Mouse (Mus musculus) hindbrain, embryonic 14.5 days (tissue): ENCODE results near the gene Myo18b. TPM values are rescaled to one million over a fixed set of nuclear protein-coding genes. Genes with fewer than 3 reads are reported as not detected.

Experiments used
- ATAC-seq: fragments of 200-750 bp; cut with Nextera tagmentation; 2 replicates; pipeline ENCODE4 v1.8.0; 2017; ENCODE audit warnings: moderate number of reproducible peaks, mild to moderate bottlenecking, moderate TSS enrichment, moderate library complexity; ENCODE audit not compliant: low FRiP score
- DNase-seq: peaks from one replicate; pipeline ENCODE4 v3.0.0-alpha.2; 2015; ENCODE audit warnings: low spot score
- H3K27ac ChIP-seq: fragments of 300-500 bp; sonication (generic); 2 replicates; pipeline ENCODE4 v1.5.1; 2014; ENCODE audit warnings: mild to moderate bottlenecking, moderate library complexity
- H3K27me3 ChIP-seq: fragments of 300-500 bp; sonication (generic); 2 replicates; pipeline ENCODE4 v1.6.1; 2014; ENCODE audit warnings: mild to moderate bottlenecking, low read length, mixed read lengths; ENCODE audit not compliant: control insufficient read depth, insufficient read depth
- H3K36me3 ChIP-seq: fragments of 300-500 bp; sonication (generic); replicated peaks from 2 replicates; pipeline ENCODE4 v1.6.1; 2014; ENCODE audit not compliant: control insufficient read depth, insufficient read depth
- H3K4me1 ChIP-seq: fragments of 300-500 bp; sonication (generic); replicated peaks from 2 replicates; pipeline ENCODE4 v1.6.1; 2014; ENCODE audit warnings: antibody characterized with exemption, low read length, mixed read lengths; ENCODE audit not compliant: control insufficient read depth, insufficient read depth
- H3K4me2 ChIP-seq: fragments of 300-500 bp; sonication (generic); replicated peaks from 2 replicates; pipeline ENCODE4 v1.6.1; 2014; ENCODE audit warnings: mild to moderate bottlenecking, moderate library complexity
- H3K4me3 ChIP-seq: fragments of 300-500 bp; sonication (generic); replicated peaks from 2 replicates; pipeline ENCODE4 v1.5.1; 2014; ENCODE audit warnings: mild to moderate bottlenecking, low read length
- H3K9ac ChIP-seq: fragments of 300-500 bp; sonication (generic); 2 replicates; pipeline ENCODE4 v1.6.1; 2014
- H3K9me3 ChIP-seq: fragments of 300-500 bp; sonication (generic); 2 replicates; pipeline ENCODE4 v1.6.1; 2016; ENCODE audit warnings: low read length; ENCODE audit not compliant: control insufficient read depth
- WGBS: fragments of 180-500 bp; shearing (Covaris S2); extraction: QIAGEN DNeasy Blood & Tissue Kit; methylation state at CpG from one replicate; pipeline ENCODE4 v1.1.7; 2014; 5-methylcytosine and 5-hydroxymethylcytosine counted together
- polyA plus RNA-seq: library from polyadenylated mRNA; unstranded; fragments of >200 nt; fragmentation: Nextera tagmentation; extraction: Ambion mirVana; gene quantifications from 2 replicates; pipeline ENCODE4 v1.2.1, GENCODE M21; 2014

The Myo18b gene
- polyA plus RNA-seq, 1 experiment from 2014 or later, result 1.4 TPM

DNA sequence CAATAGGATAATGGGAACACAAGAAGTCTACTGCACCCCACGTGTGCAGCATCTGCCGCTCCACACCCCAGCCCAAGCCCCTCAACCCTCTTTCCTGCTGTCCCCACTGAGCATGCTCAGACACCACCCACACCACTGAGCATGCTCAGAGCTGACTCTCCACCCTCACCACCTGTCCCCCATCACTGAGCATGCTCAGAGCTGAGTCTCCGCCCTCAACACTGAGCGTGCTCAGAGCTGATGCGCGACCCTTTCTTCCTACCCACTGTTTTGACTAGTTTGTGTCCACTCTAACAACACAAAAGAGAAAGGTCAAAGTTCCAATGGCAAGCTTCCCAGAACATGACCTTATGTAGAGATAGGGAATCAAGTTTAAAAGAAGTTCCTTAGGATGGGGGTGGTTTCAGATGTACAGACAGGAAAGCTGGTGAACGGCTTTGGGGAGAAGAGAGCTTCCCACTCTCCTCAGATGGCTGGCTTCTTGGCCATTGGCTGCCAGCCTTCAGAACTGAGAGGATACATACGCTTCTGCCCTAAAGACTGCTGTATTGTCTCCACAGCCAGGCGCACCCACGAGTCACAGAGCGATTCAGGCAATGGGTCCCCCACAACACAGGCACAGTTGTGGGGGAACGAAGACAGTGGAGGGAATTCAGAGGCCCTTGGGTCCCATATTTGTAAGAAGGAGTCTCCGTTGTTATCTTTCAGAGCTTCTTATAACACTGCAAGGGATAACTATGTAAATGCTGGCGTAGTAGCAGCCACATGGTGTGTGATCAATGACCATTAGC is 209.7 kb downstream of the Myo18b start:
- no peak overlapping the region for H3K4me2 ChIP-seq
- DNase-seq (no peak), ATAC-seq (0 out of 2 replicates have a peak, but pooled peaks have one; percentile 34)
- H3K36me3 ChIP-seq, result no peaks in the 10 kb centered on the region
- H3K27me3 ChIP-seq, result no peaks in the 10 kb centered on the region
- no peaks in the 10 kb centered on the region for H3K9me3 ChIP-seq
- H3K4me1 ChIP-seq, result no peaks in the 10 kb centered on the region
- H3K4me3 ChIP-seq, result no peak overlapping the region
- H3K9ac ChIP-seq, result no peak overlapping the region
- 55% methylated on average over 14 of the region's 14 CpGs for WGBS
- H3K27ac ChIP-seq, result 0 out of 2 replicates have a peak overlapping the region, but pooled peaks have one; percentile 6

DNA sequence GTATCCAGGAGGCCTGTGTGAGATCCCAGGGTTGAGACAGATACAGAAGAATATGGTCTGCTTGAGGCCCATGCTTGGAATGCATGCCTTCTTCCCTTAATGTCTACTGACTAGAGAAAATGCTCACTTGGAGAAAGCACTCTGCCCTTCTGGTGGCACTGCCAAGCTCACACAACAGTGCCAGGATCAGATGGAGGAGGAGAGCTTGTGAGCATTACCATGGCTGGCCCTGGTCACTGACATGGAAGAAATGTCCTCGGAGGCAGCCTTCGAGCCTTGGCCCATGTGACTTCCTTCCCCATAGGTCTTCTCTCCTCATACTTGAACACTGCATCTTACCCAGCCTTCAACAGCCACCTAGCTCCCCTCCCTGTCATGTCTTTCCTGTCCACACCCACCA is 216.9 kb downstream of the Myo18b start:
- Histone ChIP-seq H3K4me3 (no peak overlapping the region), H3K36me3 (no peaks in the 10 kb centered on the region), H3K4me2 (no peak overlapping the region), H3K27ac (no peak overlapping the region), H3K9me3 (no peaks in the 10 kb centered on the region), H3K9ac (no peak overlapping the region), H3K27me3 (no peaks in the 10 kb centered on the region), H3K4me1 (peaks cover 14% of the 10 kb centered on the region)
- ATAC-seq, result no peak
- 95% methylated on average over 2 of the region's 2 CpGs for WGBS
- no peak for DNase-seq

DNA sequence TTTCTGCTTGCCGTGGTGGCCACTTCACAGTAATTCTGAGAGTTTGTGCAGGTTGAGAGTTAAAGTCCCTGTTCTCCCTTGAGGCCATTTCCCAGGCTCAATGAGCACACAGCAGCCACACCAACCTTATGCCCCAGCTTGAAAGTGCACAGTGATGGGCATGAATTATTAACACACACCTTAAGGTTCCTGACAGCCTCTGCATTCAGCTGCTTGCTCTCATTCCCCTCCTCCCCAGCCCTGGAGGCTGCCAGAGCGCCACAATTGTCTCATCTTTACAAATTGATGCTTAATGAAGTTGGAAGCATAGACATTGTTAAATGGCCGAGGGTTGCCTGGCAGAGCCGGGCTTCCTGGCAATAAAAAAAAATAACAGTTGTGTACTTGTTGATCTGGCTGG is 218.0 kb downstream of the Myo18b start:
- Histone ChIP-seq H3K9me3 (no peaks in the 10 kb centered on the region), H3K27ac (no peak overlapping the region), H3K9ac (no peak overlapping the region), H3K4me1 (peaks cover 14% of the 10 kb centered on the region), H3K4me2 (no peak overlapping the region), H3K27me3 (no peaks in the 10 kb centered on the region), H3K4me3 (no peak overlapping the region), H3K36me3 (no peaks in the 10 kb centered on the region)
- DNase-seq (no peak), ATAC-seq (no peak; the same call in 1 of the 2 replicates)
- WGBS, result 21% methylated on average over 4 of the region's 4 CpGs

DNA sequence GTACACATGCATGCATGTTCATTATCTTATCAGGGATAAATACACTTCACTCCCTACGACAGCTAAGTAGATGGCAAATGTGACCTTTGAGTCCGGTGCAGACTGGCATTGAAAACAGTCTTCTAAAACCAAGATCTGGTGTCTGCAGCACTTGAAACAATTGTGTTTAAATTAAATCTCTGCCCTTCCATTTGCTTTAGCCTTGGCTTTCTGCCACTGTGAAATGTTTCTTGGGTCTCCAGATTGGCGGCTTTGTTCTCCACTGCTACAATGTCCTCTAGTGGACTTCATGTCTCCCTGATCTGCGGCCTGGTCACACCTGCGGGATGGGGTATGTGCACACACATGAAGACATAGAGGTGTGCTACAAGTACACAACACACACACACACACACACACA is 221.4 kb downstream of the Myo18b start:
- no peak for DNase-seq
- Histone ChIP-seq H3K9me3 (no peaks in the 10 kb centered on the region), H3K9ac (no peak overlapping the region), H3K4me2 (no peak overlapping the region), H3K4me1 (peaks cover 14% of the 10 kb centered on the region), H3K27ac (no peak overlapping the region), H3K27me3 (no peaks in the 10 kb centered on the region), H3K4me3 (no peak overlapping the region), H3K36me3 (no peaks in the 10 kb centered on the region)
- no peak for ATAC-seq
- 81% methylated on average over 5 of the region's 5 CpGs for WGBS

DNA sequence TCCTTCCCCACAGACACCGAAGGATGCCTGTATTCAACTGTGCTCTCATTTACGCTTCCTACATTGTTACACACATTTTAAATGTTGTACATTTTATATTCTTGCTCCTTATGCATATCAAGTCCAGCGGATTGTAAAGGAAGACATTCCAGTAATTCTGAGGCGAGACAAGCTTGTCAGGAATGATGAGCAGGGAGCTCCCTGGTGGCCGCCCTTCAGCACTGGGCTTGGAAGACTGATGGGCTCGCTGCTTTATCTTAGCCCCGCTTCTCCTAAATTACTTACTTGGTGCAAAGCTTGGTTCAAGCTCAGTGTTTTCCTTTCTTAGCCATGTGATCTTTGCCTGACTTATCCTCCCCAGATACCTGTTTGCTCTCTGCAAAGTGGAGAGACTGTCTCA is 223.7 kb downstream of the Myo18b start:
- H3K27me3 ChIP-seq, result no peaks in the 10 kb centered on the region
- H3K36me3 ChIP-seq, result no peaks in the 10 kb centered on the region
- H3K4me1 ChIP-seq, result peaks cover 8% of the 10 kb centered on the region
- H3K27ac ChIP-seq, result peak overlapping the region; percentile 5; the same call in 1 of the 2 replicates
- DNase-seq (no peak), ATAC-seq (no peak)
- H3K9me3 ChIP-seq, result no peaks in the 10 kb centered on the region
- no peak overlapping the region for H3K9ac ChIP-seq
- no peak overlapping the region for H3K4me3 ChIP-seq
- no peak overlapping the region for H3K4me2 ChIP-seq
- 43% methylated on average over 7 of the region's 7 CpGs for WGBS

DNA sequence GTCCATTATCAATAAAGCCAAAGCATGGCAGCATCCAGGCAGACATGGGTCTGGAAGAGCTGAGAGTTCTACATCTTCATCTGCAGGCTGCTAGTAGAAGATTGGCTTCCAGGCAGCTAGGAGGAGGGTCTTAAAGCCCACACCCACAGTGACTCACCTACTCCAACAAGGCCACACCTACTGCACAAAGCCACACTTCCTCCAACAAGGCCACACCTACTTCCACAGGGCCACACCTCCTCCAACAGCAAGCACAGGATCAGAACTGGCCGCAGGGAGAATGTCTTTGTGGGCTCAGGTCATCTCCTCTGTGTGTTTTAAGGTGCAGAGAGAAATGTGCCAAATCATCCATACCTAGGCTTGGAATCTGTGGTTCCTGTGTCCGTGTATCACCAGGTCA is 224.2 kb downstream of the Myo18b start:
- no peak overlapping the region for H3K9ac ChIP-seq
- no peak overlapping the region for H3K4me3 ChIP-seq

DNA sequence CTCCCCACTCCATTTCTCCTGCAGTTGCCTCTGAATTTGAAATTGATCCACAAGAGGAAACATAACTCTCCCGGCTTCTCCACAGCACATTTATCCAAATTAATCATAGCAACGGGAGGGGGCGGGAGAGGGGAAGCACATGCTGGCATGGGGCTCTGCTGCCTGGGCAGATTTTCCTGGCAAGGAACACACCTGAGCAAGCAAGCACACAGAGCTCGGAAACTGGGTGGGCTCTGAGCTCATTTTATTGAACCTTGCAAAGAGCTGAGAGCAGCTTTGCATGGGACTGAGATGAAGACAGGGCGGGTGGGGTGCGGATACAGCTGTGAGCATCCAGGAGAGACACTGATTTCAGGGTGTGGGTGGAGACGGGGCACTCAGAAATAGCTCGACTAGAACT is 229.0 kb downstream of the Myo18b start:
- ATAC-seq, result no peak
- Histone ChIP-seq H3K4me3 (no peak overlapping the region), H3K9me3 (no peaks in the 10 kb centered on the region), H3K4me2 (no peak overlapping the region), H3K4me1 (peaks cover 21% of the 10 kb centered on the region), H3K36me3 (no peaks in the 10 kb centered on the region), H3K27me3 (no peaks in the 10 kb centered on the region), H3K27ac (no peak overlapping the region), H3K9ac (0 out of 2 replicates have a peak overlapping the region, but pooled peaks have one; percentile 24)
- no peak for DNase-seq
- WGBS, result 72% methylated on average over 8 of the region's 8 CpGs

More for the DNA sequence above, 224.2 kb downstream of the Myo18b start:
- WGBS, result 53% methylated on average over 2 of the region's 2 CpGs
- ATAC-seq (no peak), DNase-seq (no peak)
- H3K27ac ChIP-seq, result peak overlapping the region; percentile 5; the same call in 1 of the 2 replicates
- H3K4me1 ChIP-seq, result peaks cover 13% of the 10 kb centered on the region
- H3K9me3 ChIP-seq, result no peaks in the 10 kb centered on the region
- H3K36me3 ChIP-seq, result no peaks in the 10 kb centered on the region
- no peak overlapping the region for H3K4me2 ChIP-seq
- H3K27me3 ChIP-seq, result no peaks in the 10 kb centered on the region

DNA sequence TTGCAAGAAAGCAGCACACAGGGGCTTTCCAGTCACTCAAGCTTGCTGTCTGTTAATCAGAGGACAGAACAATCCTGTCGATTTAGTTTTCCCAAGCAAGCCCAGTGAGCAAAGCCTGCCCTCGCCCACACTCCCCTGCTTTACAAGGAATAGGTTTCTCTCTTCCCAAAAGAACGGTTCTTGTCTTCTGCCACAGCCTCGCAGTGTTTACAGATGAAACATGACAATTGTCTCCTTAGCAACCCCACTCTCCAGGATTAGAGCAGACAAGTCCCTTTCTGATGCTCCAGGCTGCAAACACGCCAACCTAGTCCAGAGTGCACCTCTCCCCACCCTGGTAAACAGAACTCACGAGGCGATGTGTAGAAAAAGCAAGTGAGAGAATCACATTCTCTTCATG is 230.5 kb downstream of the Myo18b start:
- Histone ChIP-seq H3K27ac (no peak overlapping the region), H3K4me1 (peaks cover 26% of the 10 kb centered on the region), H3K4me2 (no peak overlapping the region), H3K9me3 (no peaks in the 10 kb centered on the region), H3K4me3 (no peak overlapping the region), H3K27me3 (no peaks in the 10 kb centered on the region), H3K36me3 (no peaks in the 10 kb centered on the region), H3K9ac (0 out of 2 replicates have a peak overlapping the region, but pooled peaks have one; percentile 18)
- 35% methylated on average over 7 of the region's 7 CpGs for WGBS
- DNase-seq (no peak), ATAC-seq (no peak)

DNA sequence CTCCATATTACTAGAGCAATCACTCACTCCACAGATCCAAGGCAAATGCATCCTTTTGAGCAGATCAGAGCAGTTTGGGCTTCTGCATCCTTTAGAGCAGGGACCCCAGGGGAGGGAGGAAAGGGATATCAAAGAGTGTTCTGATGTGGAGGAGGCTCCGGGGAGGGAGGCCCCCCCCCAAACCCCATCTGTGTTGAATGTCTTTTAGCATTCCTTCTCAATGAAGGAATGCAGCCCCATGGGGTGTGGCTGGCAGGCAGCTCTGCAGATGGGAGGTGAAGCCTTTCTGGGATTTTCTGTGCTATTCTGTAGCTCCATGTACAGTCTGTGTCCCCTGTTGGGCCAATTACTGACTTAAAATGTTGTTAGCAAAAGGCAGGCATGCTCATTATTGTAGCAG is 232.5 kb downstream of the Myo18b start:
- no peak overlapping the region for H3K4me2 ChIP-seq

More for the DNA sequence above, 232.5 kb downstream of the Myo18b start:
- Histone ChIP-seq H3K9me3 (no peaks in the 10 kb centered on the region), H3K4me3 (no peak overlapping the region), H3K36me3 (no peaks in the 10 kb centered on the region), H3K27me3 (no peaks in the 10 kb centered on the region), H3K4me1 (peaks cover 33% of the 10 kb centered on the region), H3K27ac (peak overlapping the region; percentile 44), H3K9ac (no peak overlapping the region)
- WGBS, result 0% methylated on average over 1 of the region's 1 CpGs
- ATAC-seq, result no peak
- no peak for DNase-seq
